Mouse (Mus musculus): ENCODE data around the gene 4930590J08Rik. TPM values are rescaled to one million over a fixed set of nuclear protein-coding genes. Genes with fewer than 3 reads are reported as not detected.

The 4930590J08Rik gene
- total and polyA plus RNA-seq, 2 experiments = 0.07 to 0.37 TPM

- H3K27ac ChIP-seq (replicated peaks; ENCODE audit: insufficient read depth, low read depth, low read length) = peak overlapping the region; percentile 81
- no peak for DNase-seq (ENCODE audit: extremely low read depth, low read depth, low spot score)
- 13% methylated on average over 23 of the region's 23 CpGs for WGBS
These were observed 76.8 kb downstream of the 4930590J08Rik start for GRCm38 (mm10) chr6:91979301-91979996.

GRCm38 (mm10) chr6:91980011-91980410 is 77.4 kb downstream of the 4930590J08Rik start:
- H3K27ac ChIP-seq (replicated peaks; ENCODE audit: insufficient read depth, low read depth, low read length) = peak overlapping the region; percentile 81
- no peaks in the 10 kb centered on the region for H3K36me3 ChIP-seq (ENCODE audit: control insufficient read depth, insufficient read depth, low read length)
- DNase-seq (ENCODE audit: extremely low read depth, low read depth, low spot score) = no peak
- peak overlapping the region; percentile 83 for H3K4me3 ChIP-seq (ENCODE audit: insufficient read depth, low read depth, low read length)
- H3K9ac ChIP-seq (ENCODE audit: low read depth, low read length) = peak overlapping the region; percentile 41; the same call in 1 of the 2 replicates
- 73% methylated on average over 3 of the region's 3 CpGs for WGBS
- H3K27me3 ChIP-seq (ENCODE audit: control insufficient read depth, insufficient read depth, low read length) = no peaks in the 10 kb centered on the region
- H3K4me1 ChIP-seq (ENCODE audit: control insufficient read depth, insufficient read depth, low read length) = 0 out of 2 replicates have a peak, but pooled peaks cover 4% of the 10 kb centered on the region
- no peaks in the 10 kb centered on the region for H3K79me2 ChIP-seq (ENCODE audit: control insufficient read depth, insufficient read depth, low read length)
- no peak for TF ChIP-seq CTCF (IDR thresholded peaks at IDR 0.05; ENCODE audit: low read depth, low read length)
- no peak for TF ChIP-seq POLR2A (IDR thresholded peaks at IDR 0.05; ENCODE audit: extremely low read depth, insufficient read depth, low read length)

More at GRCm38 (mm10) chr6:91979301-91979996, 76.8 kb downstream of the 4930590J08Rik start:
- Histone ChIP-seq H3K9ac (ENCODE audit: low read depth, low read length) (peak overlapping the region; percentile 90), H3K4me3 (ENCODE audit: insufficient read depth, low read depth, low read length) (peak overlapping the region; percentile 83), H3K79me2 (ENCODE audit: control insufficient read depth, insufficient read depth, low read length) (no peaks in the 10 kb centered on the region), H3K27me3 (ENCODE audit: control insufficient read depth, insufficient read depth, low read length) (no peaks in the 10 kb centered on the region), H3K36me3 (ENCODE audit: control insufficient read depth, insufficient read depth, low read length) (no peaks in the 10 kb centered on the region), H3K4me1 (ENCODE audit: control insufficient read depth, insufficient read depth, low read length) (0 out of 2 replicates have a peak, but pooled peaks cover 4% of the 10 kb centered on the region)
- TF ChIP-seq POLR2A (IDR thresholded peaks at IDR 0.05; ENCODE audit: extremely low read depth, insufficient read depth, low read length) (no peak), CTCF (IDR thresholded peaks at IDR 0.05; ENCODE audit: low read depth, low read length) (no peak)

GRCm38 (mm10) chr6:91990101-91990500 is 87.5 kb downstream of the 4930590J08Rik start:
- DNase-seq (ENCODE audit: extremely low read depth, low read depth, low spot score) = no peak
- Histone ChIP-seq H3K79me2 (ENCODE audit: control insufficient read depth, insufficient read depth, low read length) (no peaks in the 10 kb centered on the region), H3K36me3 (ENCODE audit: control insufficient read depth, insufficient read depth, low read length) (no peaks in the 10 kb centered on the region), H3K4me3 (ENCODE audit: insufficient read depth, low read depth, low read length) (no peak overlapping the region), H3K27me3 (ENCODE audit: control insufficient read depth, insufficient read depth, low read length) (no peaks in the 10 kb centered on the region), H3K4me1 (ENCODE audit: control insufficient read depth, insufficient read depth, low read length) (no peaks in the 10 kb centered on the region; the same call in none of the 2 replicates), H3K9ac (ENCODE audit: low read depth, low read length) (no peak overlapping the region), H3K27ac (replicated peaks; ENCODE audit: insufficient read depth, low read depth, low read length) (no peak overlapping the region)
- TF ChIP-seq CTCF (IDR thresholded peaks at IDR 0.05; ENCODE audit: low read depth, low read length) (no peak), POLR2A (IDR thresholded peaks at IDR 0.05; ENCODE audit: extremely low read depth, insufficient read depth, low read length) (no peak)
- WGBS = 86% methylated on average over 8 of the region's 8 CpGs

GRCm38 (mm10) chr6:91992823-91993222 is 90.2 kb downstream of the 4930590J08Rik start:
- Histone ChIP-seq H3K4me1 (ENCODE audit: control insufficient read depth, insufficient read depth, low read length) (no peaks in the 10 kb centered on the region; the same call in 1 of the 2 replicates), H3K27ac (replicated peaks; ENCODE audit: insufficient read depth, low read depth, low read length) (no peak overlapping the region), H3K9ac (ENCODE audit: low read depth, low read length) (no peak overlapping the region), H3K4me3 (ENCODE audit: insufficient read depth, low read depth, low read length) (no peak overlapping the region), H3K27me3 (ENCODE audit: control insufficient read depth, insufficient read depth, low read length) (no peaks in the 10 kb centered on the region), H3K79me2 (ENCODE audit: control insufficient read depth, insufficient read depth, low read length) (no peaks in the 10 kb centered on the region), H3K36me3 (ENCODE audit: control insufficient read depth, insufficient read depth, low read length) (no peaks in the 10 kb centered on the region)
- 53% methylated on average over 2 of the region's 2 CpGs for WGBS
- DNase-seq (ENCODE audit: extremely low read depth, low read depth, low spot score) = no peak
- TF ChIP-seq CTCF (IDR thresholded peaks at IDR 0.05; ENCODE audit: low read depth, low read length) (no peak), POLR2A (IDR thresholded peaks at IDR 0.05; ENCODE audit: extremely low read depth, insufficient read depth, low read length) (no peak)

GRCm38 (mm10) chr6:91993795-91994505 is 91.3 kb downstream of the 4930590J08Rik start:
- DNase-seq (ENCODE audit: extremely low read depth, low read depth, low spot score) = no peak
- 66% methylated on average over 8 of the region's 8 CpGs for WGBS
- Histone ChIP-seq H3K4me1 (ENCODE audit: control insufficient read depth, insufficient read depth, low read length) (no peaks in the 10 kb centered on the region; the same call in 1 of the 2 replicates), H3K36me3 (ENCODE audit: control insufficient read depth, insufficient read depth, low read length) (no peaks in the 10 kb centered on the region), H3K79me2 (ENCODE audit: control insufficient read depth, insufficient read depth, low read length) (no peaks in the 10 kb centered on the region), H3K27ac (replicated peaks; ENCODE audit: insufficient read depth, low read depth, low read length) (no peak overlapping the region), H3K9ac (ENCODE audit: low read depth, low read length) (no peak overlapping the region), H3K4me3 (ENCODE audit: insufficient read depth, low read depth, low read length) (no peak overlapping the region), H3K27me3 (ENCODE audit: control insufficient read depth, insufficient read depth, low read length) (no peaks in the 10 kb centered on the region)
- TF ChIP-seq POLR2A (IDR thresholded peaks at IDR 0.05; ENCODE audit: extremely low read depth, insufficient read depth, low read length) = no peak
